Comparison of ENCODE assay signal across 16 mouse cellular contexts in genomic region chrX:97368741-97369140, GRCm38 (mm10). TPM values are rescaled to one million over a fixed set of nuclear protein-coding genes. Genes with fewer than 3 reads are reported as not detected.
A peak's percentile ranks its signal among the peaks of the same experiment; 100 is the strongest.
DNase-seq lines count a peak whose midpoint lies in the region; TF ChIP-seq lines count a peak whose summit lies in the region.
"Had no signal": no experiment of that assay in that cellular context is flagged by ENCODE, and none has a peak within 500 bp of the region (broad histone marks: within the 10 kb centered on the region; RNA-seq: fewer than 3 reads in every experiment).

No protein-coding gene starts in this region.

- H3K79me2 ChIP-seq in myocyte (ENCODE audit: control insufficient read depth, insufficient read depth): peaks cover 18% of the 10 kb centered on the region

- no peak overlapping the region for H3ac ChIP-seq in myocyte (ENCODE audit: control insufficient read depth, insufficient read length)

- peaks cover 6% of the 10 kb centered on the region for H3K36me3 ChIP-seq in myocyte (ENCODE audit: control insufficient read depth, insufficient read depth)

- no peak overlapping the region for H3K4me2 ChIP-seq in myocyte (ENCODE audit: low read depth)

- no peak overlapping the region for H3K4me3 ChIP-seq in myocyte

- H3K27me3 ChIP-seq in myocyte (ENCODE audit: control insufficient read depth, insufficient read depth, insufficient read length): no peaks in the 10 kb centered on the region
- H3K27me3 ChIP-seq: CH12.LX had no signal

- no peak for TF ChIP-seq POLR2A in myocyte (IDR thresholded peaks at IDR 0.05; ENCODE audit: insufficient read length, low read depth)

- no peak for DNase-seq in spleen, postnatal 14 days (ENCODE audit: low spot score in 2 of 2)
- DNase-seq: adrenal gland, adult 2 months; adrenal gland, adult 8-10 months; adrenal gland, postnatal 10 days; adrenal gland, postnatal 14 days; adrenal gland, postnatal 25 days; adrenal gland, postnatal 36 days; B cell, adult 2 months; cerebellum, adult 11 months; cerebellum, adult 11-12 months; cerebellum, adult 18-20 months; cerebellum, adult 2 months had no signal

TF ChIP-seq in myocyte, 11 proteins besides CTCF, POLR2A, EP300 and RAD21:
- TF ChIP-seq MYOD1 (IDR thresholded peaks at IDR 0.05; ENCODE audit: control insufficient read depth in 1 of 3, insufficient read length in 2 of 3, low read depth in 2 of 3) (peak in 2 of 3 experiments; percentile 29 to 69), USF1 (IDR thresholded peaks at IDR 0.05; ENCODE audit: low read depth) (no peak), MYOG (IDR thresholded peaks at IDR 0.05; ENCODE audit: control insufficient read depth in 1 of 3, insufficient read depth in 1 of 3, insufficient read length in 2 of 3, low read depth in 2 of 3) (peak in 2 of 3 experiments; percentile 74 to 76), MAX (IDR thresholded peaks at IDR 0.05; ENCODE audit: low read depth) (no peak), REST (IDR thresholded peaks at IDR 0.05; ENCODE audit: insufficient read depth, insufficient read length) (no peak)

RNA-seq across cellular contexts. Expression of gene Eda2r, which starts 8.3 kb away (rescaled TPM):
- polyA plus RNA-seq in myocyte (2012; fragmentation: generic; extraction: Trizol): 30.2 TPM
- polyA plus RNA-seq: activated CD4-positive, CD25-positive, alpha-beta regulatory T cell, adult 4 months; CD4-positive, CD25-positive, alpha-beta regulatory T cell, adult 4 months had no signal
